ENCODE assay signal across 8 mouse cellular contexts in the genomic region with DNA sequence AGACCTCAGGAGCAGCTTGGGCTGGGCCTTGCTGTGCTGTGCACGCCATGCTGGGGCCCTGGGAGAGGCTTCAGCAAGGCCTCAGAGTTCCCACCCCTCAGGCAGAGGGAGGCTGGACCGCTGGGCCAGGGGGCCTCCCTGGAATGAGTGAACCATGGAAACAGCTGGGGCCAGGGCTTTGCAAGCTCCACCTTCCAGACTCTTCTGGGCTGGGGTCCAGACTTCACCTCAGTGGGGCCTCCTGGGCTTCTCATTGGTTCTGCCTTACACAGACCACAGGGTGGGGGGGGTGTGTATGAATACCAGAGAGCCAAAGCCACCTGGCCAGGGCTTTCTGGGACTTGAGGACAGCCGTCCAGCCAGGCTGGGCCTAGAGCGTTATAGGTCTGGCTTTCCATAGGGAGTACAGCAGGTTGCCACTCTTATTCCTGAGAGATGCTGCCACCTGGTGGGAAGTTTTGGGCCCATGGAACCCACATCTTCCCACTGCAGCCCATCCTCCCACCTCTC. TPM values are rescaled to one million over a fixed set of nuclear protein-coding genes. Genes with fewer than 3 reads are reported as not detected.
DNase-seq lines count a peak whose midpoint lies in the region; ATAC-seq and TF ChIP-seq lines count a peak whose summit lies in the region.

No protein-coding gene starts in this region.

- no peaks in the 10 kb centered on the region for H3K9me3 ChIP-seq in forebrain, embryonic 13.5 days (replicated peaks)
- H3K9me3 ChIP-seq in intestine, postnatal 0 days (ENCODE audit: control insufficient read depth): no peaks in the 10 kb centered on the region
- H3K9me3 ChIP-seq in liver, embryonic 15.5 days (replicated peaks): no peaks in the 10 kb centered on the region

- H3K9ac ChIP-seq in forebrain, embryonic 13.5 days: no peak overlapping the region
- no peak overlapping the region for H3K9ac ChIP-seq in intestine, postnatal 0 days (ENCODE audit: low read depth, low read length)
- H3K9ac ChIP-seq in liver, embryonic 15.5 days: no peak overlapping the region

- no peak overlapping the region for H3K4me2 ChIP-seq in forebrain, embryonic 13.5 days
- H3K4me2 ChIP-seq in intestine, postnatal 0 days (replicated peaks; ENCODE audit: low read depth): no peak overlapping the region; the same call in 1 of the 2 replicates
- H3K4me2 ChIP-seq in liver, embryonic 15.5 days: no peak overlapping the region

- H3K27ac ChIP-seq in forebrain, embryonic 13.5 days: no peak overlapping the region
- no peak overlapping the region for H3K27ac ChIP-seq in intestine, postnatal 0 days (ENCODE audit: low read depth, low read length)
- no peak overlapping the region for H3K27ac ChIP-seq in liver, embryonic 15.5 days (replicated peaks)

- ATAC-seq in forebrain, embryonic 13.5 days: peak; percentile 41; the same call in 1 of the 2 replicates
- ATAC-seq in intestine, postnatal 0 days: no peak
- 0 out of 2 replicates have a peak, but pooled peaks have one; percentile 10 for ATAC-seq in liver, embryonic 15.5 days (ENCODE audit: insufficient read depth)
- ATAC-seq in erythroid progenitor cell, adult 5-6 weeks (replicated peaks; ENCODE audit: low FRiP score, poor library complexity, severe bottlenecking): no peak

- WGBS in forebrain, embryonic 13.5 days: 26% methylated on average over 4 of the region's 4 CpGs
- WGBS in intestine, postnatal 0 days: 53% methylated on average over 4 of the region's 4 CpGs
- WGBS in liver, embryonic 15.5 days (ENCODE audit: insufficient replicate concordance): 60% methylated on average over 4 of the region's 4 CpGs

- no peaks in the 10 kb centered on the region for H3K36me3 ChIP-seq in forebrain, embryonic 13.5 days (ENCODE audit: poor library complexity, severe bottlenecking)
- no peaks in the 10 kb centered on the region for H3K36me3 ChIP-seq in intestine, postnatal 0 days (ENCODE audit: control insufficient read depth, insufficient read depth)
- H3K36me3 ChIP-seq in liver, embryonic 15.5 days (replicated peaks): no peaks in the 10 kb centered on the region

- H3K27me3 ChIP-seq in forebrain, embryonic 13.5 days: 0 out of 2 replicates have a peak, but pooled peaks cover 4% of the 10 kb centered on the region
- no peaks in the 10 kb centered on the region for H3K27me3 ChIP-seq in intestine, postnatal 0 days (replicated peaks; ENCODE audit: control insufficient read depth, insufficient read depth, low read length)
- peaks cover 9% of the 10 kb centered on the region; the same call in 1 of the 2 replicates for H3K27me3 ChIP-seq in liver, embryonic 15.5 days

- TF ChIP-seq CTCF in intestine, postnatal 0 days (IDR thresholded peaks at IDR 0.05; ENCODE audit: low read depth): peak; percentile 76

- peaks cover 6% of the 10 kb centered on the region; the same call in 1 of the 2 replicates for H3K4me1 ChIP-seq in forebrain, embryonic 13.5 days
- H3K4me1 ChIP-seq in intestine, postnatal 0 days (replicated peaks; ENCODE audit: control insufficient read depth, insufficient read depth, low read length): no peaks in the 10 kb centered on the region; the same call in 1 of the 2 replicates
- no peaks in the 10 kb centered on the region for H3K4me1 ChIP-seq in liver, embryonic 15.5 days (replicated peaks)

- DNase-seq in gastrocnemius, postnatal 10 days: peak; percentile 51
- no peak for DNase-seq in gastrocnemius, adult 8-10 months (ENCODE audit: low spot score in 2 of 2)
- DNase-seq in ES-CJ7 (ENCODE audit: low read depth, low spot score): peak; percentile 71
- peak; percentile 60 for DNase-seq in retina, postnatal 1 day

- no peak overlapping the region for H3K4me3 ChIP-seq in forebrain, embryonic 13.5 days
- no peak overlapping the region for H3K4me3 ChIP-seq in intestine, postnatal 0 days (ENCODE audit: low read depth, low read length)
- H3K4me3 ChIP-seq in liver, embryonic 15.5 days (replicated peaks): no peak overlapping the region

RNA-seq across cellular contexts. Expression of a gene that starts 7.3 kb away (rescaled TPM):
- total RNA-seq in gastrocnemius, postnatal 10 days (2021): 1 to 10 TPM; 1.2 to 2.8 TPM
- total RNA-seq in gastrocnemius, adult 8-10 months (2022): not detected
- 1.3 and 1.7 TPM in 2 replicates for polyA plus RNA-seq in forebrain, embryonic 13.5 days (2015; fragmentation: Nextera tagmentation; extraction: Ambion mirVana)
- 0.97 and 1.3 TPM in 2 replicates for polyA plus RNA-seq in intestine, postnatal 0 days (2015; fragmentation: Nextera tagmentation; extraction: Ambion mirVana)
- 0.43 and 0.91 TPM in 2 replicates for polyA plus RNA-seq in liver, embryonic 15.5 days (2015; fragmentation: Nextera tagmentation; extraction: Ambion mirVana)
- total RNA-seq in erythroid progenitor cell, adult 5-6 weeks (2015; ENCODE audit: low replicate concordance): not detected in 2 replicates
- not detected in 2 replicates for total RNA-seq in erythroid progenitor cell, adult 5-6 weeks (2017; ENCODE audit: low replicate concordance)

RNA-seq across cellular contexts. Expression of a gene that starts 18.1 kb away (rescaled TPM):
- total RNA-seq in gastrocnemius, postnatal 10 days (2021): 10 to 100 TPM; 14.3 to 16.9 TPM
- total RNA-seq in gastrocnemius, adult 8-10 months (2022): 1 to 10 TPM; 7.1 to 8.3 (median 7.6) TPM
- 108 and 122 TPM in 2 replicates for polyA plus RNA-seq in forebrain, embryonic 13.5 days (2015; fragmentation: Nextera tagmentation; extraction: Ambion mirVana)
- 32.8 and 34.0 TPM in 2 replicates for polyA plus RNA-seq in intestine, postnatal 0 days (2015; fragmentation: Nextera tagmentation; extraction: Ambion mirVana)
- 38.5 and 44.2 TPM in 2 replicates for polyA plus RNA-seq in liver, embryonic 15.5 days (2015; fragmentation: Nextera tagmentation; extraction: Ambion mirVana)
- 10.9 and 13.7 TPM in 2 replicates for total RNA-seq in erythroid progenitor cell, adult 5-6 weeks (2015; ENCODE audit: low replicate concordance)
- total RNA-seq in erythroid progenitor cell, adult 5-6 weeks (2017; ENCODE audit: low replicate concordance): 6.2 and 21.0 TPM in 2 replicates

RNA-seq across cellular contexts. Expression of a gene that starts 19.0 kb away (rescaled TPM):
- 1 to 10 TPM; 1.6 to 1.9 TPM for total RNA-seq in gastrocnemius, postnatal 10 days (2021)
- total RNA-seq in gastrocnemius, adult 8-10 months (2022): under 1 TPM; 0.20 to 0.48 (median 0.34) TPM
- polyA plus RNA-seq in forebrain, embryonic 13.5 days (2015; fragmentation: Nextera tagmentation; extraction: Ambion mirVana): 0.48 and 1.2 TPM in 2 replicates
- polyA plus RNA-seq in intestine, postnatal 0 days (2015; fragmentation: Nextera tagmentation; extraction: Ambion mirVana): 10.5 and 13.8 TPM in 2 replicates
- 0.31 and 0.91 TPM in 2 replicates for polyA plus RNA-seq in liver, embryonic 15.5 days (2015; fragmentation: Nextera tagmentation; extraction: Ambion mirVana)
- total RNA-seq in erythroid progenitor cell, adult 5-6 weeks (2015; ENCODE audit: low replicate concordance): not detected in 2 replicates
- not detected in 2 replicates for total RNA-seq in erythroid progenitor cell, adult 5-6 weeks (2017; ENCODE audit: low replicate concordance)

RNA-seq across cellular contexts. Expression of a gene that starts 34.6 kb away (rescaled TPM):
- 100 to 1,000 TPM; 236 to 268 TPM for total RNA-seq in gastrocnemius, postnatal 10 days (2021)
- 100 to 1,000 TPM in 1 of 4 experiments, 10 to 100 TPM in 3; 85.0 to 103 (median 88.3) TPM for total RNA-seq in gastrocnemius, adult 8-10 months (2022)
- 217 and 236 TPM in 2 replicates for polyA plus RNA-seq in forebrain, embryonic 13.5 days (2015; fragmentation: Nextera tagmentation; extraction: Ambion mirVana)
- 212 and 216 TPM in 2 replicates for polyA plus RNA-seq in intestine, postnatal 0 days (2015; fragmentation: Nextera tagmentation; extraction: Ambion mirVana)
- 132 and 141 TPM in 2 replicates for polyA plus RNA-seq in liver, embryonic 15.5 days (2015; fragmentation: Nextera tagmentation; extraction: Ambion mirVana)
- 102 and 110 TPM in 2 replicates for total RNA-seq in erythroid progenitor cell, adult 5-6 weeks (2015; ENCODE audit: low replicate concordance)
- total RNA-seq in erythroid progenitor cell, adult 5-6 weeks (2017; ENCODE audit: low replicate concordance): 92.2 and 202 TPM in 2 replicates

Comparison
In these comparisons a context has a peak if more than half of its experiments do, and no peak if none do; other contexts are left out.
1. DNase-seq: peak in gastrocnemius, postnatal 10 days (single experiment), ES-CJ7 (single experiment) and retina, postnatal 1 day (single experiment); none in gastrocnemius, adult 8-10 months (0 of 2).
2. ATAC-seq: peak in forebrain, embryonic 13.5 days (single experiment) and liver, embryonic 15.5 days (single experiment); none in intestine, postnatal 0 days (single experiment) and erythroid progenitor cell, adult 5-6 weeks (single experiment).